Mouse (Mus musculus) frontal cortex, postnatal 10 days (tissue): Measurements from ENCODE around the gene Clta.
A peak's percentile ranks its signal among the peaks of the same experiment; 100 is the strongest.

ENCODE experiments used
- DNase-seq, 2 experiments: peaks; one replicate each; pipeline ENCODE4 v3.0.0; 2022; ENCODE audit warnings: low spot score in 2 of 2, mixed read lengths in 1 of 2

Clta gene

GRCm38 (mm10) chr4:43980236-43980635, 24.0 kb upstream of the Clta start:
- DNase-seq, result no peak

GRCm38 (mm10) chr4:43980846-43981245, 23.4 kb upstream of the Clta start:
- no peak for DNase-seq

- no peak for DNase-seq
Measured at GRCm38 (mm10) chr4:43981251-43981650, 23.0 kb upstream of the Clta start.

- peak; percentile 82 to 92 for DNase-seq
Measured at GRCm38 (mm10) chr4:43982053-43982732, 22.1 kb upstream of the Clta start.

GRCm38 (mm10) chr4:43983181-43983580, 21.1 kb upstream of the Clta start, which contains the start of gene Ccin:
Ccin (plus strand) TSS chr4:43983483.
- DNase-seq, result no peak

- no peak for DNase-seq
Measured at GRCm38 (mm10) chr4:43983756-43984155, 20.5 kb upstream of the Clta start.

GRCm38 (mm10) chr4:43984326-43984725, 19.9 kb upstream of the Clta start:
- DNase-seq, result no peak

- DNase-seq, result no peak
Measured at GRCm38 (mm10) chr4:43988976-43989375, 15.3 kb upstream of the Clta start.

- DNase-seq, result no peak
Measured at GRCm38 (mm10) chr4:43993072-43993471, 11.2 kb upstream of the Clta start.

- DNase-seq, result no peak
Measured at GRCm38 (mm10) chr4:43994342-43994741, 9.9 kb upstream of the Clta start.

GRCm38 (mm10) chr4:44003622-44004021, 630 bp upstream of the Clta start:
- DNase-seq, result no peak

GRCm38 (mm10) chr4:44004623-44005409, 564 bp downstream of the Clta start:
- no peak for DNase-seq

GRCm38 (mm10) chr4:44010176-44010575, 5.9 kb downstream of the Clta start:
- no peak for DNase-seq

- no peak for DNase-seq
Measured at GRCm38 (mm10) chr4:44010893-44011292, 6.6 kb downstream of the Clta start.

GRCm38 (mm10) chr4:44011799-44012198, 7.5 kb downstream of the Clta start:
- no peak for DNase-seq

- DNase-seq, result peak; percentile 92 to 95
Measured at GRCm38 (mm10) chr4:44012376-44013367, 8.4 kb downstream of the Clta start.

GRCm38 (mm10) chr4:44013391-44014070, 9.3 kb downstream of the Clta start:
- DNase-seq, result no peak

- DNase-seq, result no peak
Measured at GRCm38 (mm10) chr4:44016071-44016470, 11.8 kb downstream of the Clta start.

- no peak for DNase-seq
Measured at GRCm38 (mm10) chr4:44016791-44017190, 12.5 kb downstream of the Clta start.

- DNase-seq, result no peak
Measured at GRCm38 (mm10) chr4:44022323-44022722, 18.1 kb downstream of the Clta start.

- DNase-seq, result no peak
Measured at GRCm38 (mm10) chr4:44022766-44023165, 18.5 kb downstream of the Clta start.
